Mouse (Mus musculus): ENCODE data around the gene Vmn2r99.

Vmn2r99 gene

GRCm38 (mm10) chr17:19361649-19362048, at the start of gene Vmn2r99:
Vmn2r99 (plus strand) TSS chr17:19361949.
- DNase-seq: no peak

DNA sequence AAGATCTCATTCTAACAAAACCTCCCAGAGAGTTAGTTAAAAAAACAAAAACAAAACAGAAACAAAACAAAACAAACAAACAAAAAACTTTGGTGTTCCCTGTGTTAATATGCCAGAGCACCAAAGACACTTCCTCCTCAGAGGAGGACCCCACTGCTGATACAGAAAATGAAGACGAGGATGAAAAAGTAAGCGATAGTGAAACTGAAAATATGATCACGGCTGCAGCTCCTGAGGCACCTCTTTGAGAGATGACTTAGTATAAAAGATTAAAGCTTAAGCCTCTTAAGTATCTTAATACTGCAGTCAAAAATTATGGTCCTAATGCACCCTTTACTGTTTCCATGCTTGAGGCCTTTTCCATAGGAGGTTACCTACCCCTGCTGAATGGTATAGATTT, 75.9 kb downstream of the Vmn2r99 start:
- no peak for DNase-seq

GRCm38 (mm10) chr17:19444932-19445331, 83.2 kb downstream of the Vmn2r99 start:
- no peak for DNase-seq
